Mouse (Mus musculus) E14TG2a.4 (cell line): ENCODE measurements at regions not wholly inside any gene's neighbourhood (a gene's known extent, or its start where the extent isn't known, plus 50 kb on each side); places are given as distances from the start of the nearest gene placed in this dataset.

Experiments
- H3K27me3 ChIP-seq: 2 replicates; pipeline ENCODE4 v1.6.1; 2014; ENCODE audit warnings: low read length, control low read depth; ENCODE audit not compliant: insufficient read depth
- H3K36me3 ChIP-seq: 2 replicates; pipeline ENCODE4 v1.6.1; 2014; ENCODE audit warnings: low read length, control low read depth; ENCODE audit not compliant: insufficient read depth
- H3K4me1 ChIP-seq: replicated peaks from 2 replicates; pipeline ENCODE4 v1.6.1; 2014; ENCODE audit warnings: low read depth, low read length, control low read depth
- H3K4me3 ChIP-seq: replicated peaks from 2 replicates; pipeline ENCODE4 v1.5.1; 2014; ENCODE audit warnings: mild to moderate bottlenecking, low read length
- H3K9me3 ChIP-seq: 2 replicates; pipeline ENCODE4 v1.6.1; 2014; ENCODE audit warnings: low read length, control low read depth
- CTCF ChIP-seq: conservative IDR thresholded peaks from 2 replicates; pipeline ENCODE4 v1.5.1; 2014; ENCODE audit warnings: low read length
- NANOG ChIP-seq: IDR thresholded peaks from 2 replicates; pipeline ENCODE4 v1.6.1; 2014; ENCODE audit warnings: borderline replicate concordance, low read length, mixed read lengths
- POU5F1 ChIP-seq: IDR thresholded peaks from 2 replicates; pipeline ENCODE4 v1.6.1; 2014; ENCODE audit warnings: low read length, borderline replicate concordance

DNA sequence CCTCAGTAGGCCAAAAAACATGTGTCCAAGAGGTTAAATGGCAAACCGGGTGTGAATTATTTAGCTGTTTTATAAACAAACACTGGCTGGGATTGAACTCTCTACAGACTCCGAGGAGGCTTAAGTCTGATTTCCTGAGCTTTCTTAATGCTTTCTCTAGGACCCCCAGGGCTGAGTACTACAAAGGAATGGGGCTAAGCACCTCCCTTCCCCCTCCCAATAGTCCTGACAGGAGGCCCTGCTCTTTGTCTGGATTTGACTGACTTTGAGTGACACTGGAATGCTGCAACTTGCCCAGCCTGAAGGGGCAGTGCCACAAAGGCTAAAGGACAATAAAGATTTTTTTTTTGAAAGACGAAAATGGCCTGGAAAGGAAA lies 647.1 kb downstream of the Adgrl2 start:
- Histone ChIP-seq H3K4me3 (no peak overlapping the region), H3K27me3 (no peaks in the 10 kb centered on the region), H3K9me3 (peaks cover 20% of the 10 kb centered on the region), H3K4me1 (peaks cover 22% of the 10 kb centered on the region), H3K36me3 (no peaks in the 10 kb centered on the region)
- no peak for TF ChIP-seq CTCF

GRCm38 (mm10) chr3:148339258-148339657 lies 651.1 kb downstream of the Adgrl2 start:
- H3K4me3 ChIP-seq = no peak overlapping the region
- no peaks in the 10 kb centered on the region for H3K9me3 ChIP-seq
- no peaks in the 10 kb centered on the region for H3K36me3 ChIP-seq
- peaks cover 3% of the 10 kb centered on the region; the same call in 1 of the 2 replicates for H3K27me3 ChIP-seq
- peaks cover 22% of the 10 kb centered on the region for H3K4me1 ChIP-seq
- TF ChIP-seq CTCF (no peak), NANOG (no peak), POU5F1 (no peak)

- Histone ChIP-seq H3K36me3 (no peaks in the 10 kb centered on the region), H3K4me3 (no peak overlapping the region), H3K9me3 (no peaks in the 10 kb centered on the region)
Observed at GRCm38 (mm10) chr3:148336640-148337039, 653.7 kb downstream of the Adgrl2 start.

DNA sequence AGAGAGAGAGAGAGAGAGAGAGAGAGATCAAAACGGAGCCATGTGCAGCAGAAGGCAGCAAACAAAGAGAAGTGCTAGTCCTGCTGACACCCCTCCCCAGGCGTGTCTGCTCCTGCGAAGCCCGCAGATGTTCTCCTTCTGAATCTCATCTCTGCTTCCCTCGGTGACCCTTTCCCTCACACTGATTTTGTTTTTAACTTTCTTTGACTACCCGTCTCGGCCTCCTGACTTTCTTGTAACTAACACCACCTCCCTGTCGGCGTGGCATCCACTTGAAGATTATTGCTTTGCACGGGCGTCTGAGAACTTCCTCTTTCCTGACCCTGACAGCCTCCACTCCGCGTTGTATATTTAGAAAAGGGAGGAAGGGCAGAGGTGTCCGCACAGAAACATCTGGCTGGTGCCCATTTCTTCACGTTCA lies 654.3 kb downstream of the Adgrl2 start:
- Histone ChIP-seq H3K27me3 (peaks cover 3% of the 10 kb centered on the region; the same call in 1 of the 2 replicates), H3K4me3 (no peak overlapping the region), H3K36me3 (no peaks in the 10 kb centered on the region), H3K9me3 (no peaks in the 10 kb centered on the region), H3K4me1 (no peaks in the 10 kb centered on the region; the same call in none of the 2 replicates)
- TF ChIP-seq CTCF (no peak), POU5F1 (no peak), NANOG (no peak)

More at GRCm38 (mm10) chr3:148336640-148337039, 653.7 kb downstream of the Adgrl2 start:
- Histone ChIP-seq H3K4me1 (no peaks in the 10 kb centered on the region; the same call in none of the 2 replicates), H3K27me3 (peaks cover 3% of the 10 kb centered on the region; the same call in 1 of the 2 replicates)
- TF ChIP-seq NANOG = no peak
- TF ChIP-seq POU5F1 = no peak
- TF ChIP-seq CTCF = no peak

DNA sequence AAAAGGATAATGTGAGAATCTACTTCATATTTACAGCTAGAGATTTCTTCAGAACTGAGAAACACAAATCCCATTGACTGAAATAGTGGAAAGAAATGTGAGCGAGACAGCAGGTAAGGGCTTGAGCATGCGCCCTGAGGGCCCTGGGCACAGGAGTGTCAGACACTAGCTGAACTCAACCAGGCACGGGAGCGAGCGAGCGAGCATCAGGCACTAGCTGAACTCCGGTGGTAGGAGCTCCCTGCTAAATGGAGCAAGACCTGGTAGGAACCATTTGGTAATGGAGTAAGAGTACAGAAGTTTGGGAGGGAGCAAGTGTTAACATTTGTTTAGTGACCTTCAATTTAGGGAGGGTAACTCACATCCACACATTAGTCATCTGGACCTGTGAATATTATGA lies 654.7 kb downstream of the Adgrl2 start:
- no peak overlapping the region for H3K4me3 ChIP-seq
- no peaks in the 10 kb centered on the region for H3K9me3 ChIP-seq
- no peaks in the 10 kb centered on the region for H3K36me3 ChIP-seq
- no peaks in the 10 kb centered on the region; the same call in none of the 2 replicates for H3K4me1 ChIP-seq
- peaks cover 3% of the 10 kb centered on the region; the same call in 1 of the 2 replicates for H3K27me3 ChIP-seq
- TF ChIP-seq NANOG = no peak
- no peak for TF ChIP-seq POU5F1
- no peak for TF ChIP-seq CTCF

- no peaks in the 10 kb centered on the region for H3K36me3 ChIP-seq
- no peaks in the 10 kb centered on the region for H3K27me3 ChIP-seq
- no peak overlapping the region for H3K4me3 ChIP-seq
- H3K9me3 ChIP-seq = no peaks in the 10 kb centered on the region
- no peak for TF ChIP-seq NANOG
- TF ChIP-seq POU5F1 = no peak
- TF ChIP-seq CTCF = no peak
- no peaks in the 10 kb centered on the region for H3K4me1 ChIP-seq
Observed at GRCm38 (mm10) chr3:148324911-148325621, 665.3 kb downstream of the Adgrl2 start.

DNA sequence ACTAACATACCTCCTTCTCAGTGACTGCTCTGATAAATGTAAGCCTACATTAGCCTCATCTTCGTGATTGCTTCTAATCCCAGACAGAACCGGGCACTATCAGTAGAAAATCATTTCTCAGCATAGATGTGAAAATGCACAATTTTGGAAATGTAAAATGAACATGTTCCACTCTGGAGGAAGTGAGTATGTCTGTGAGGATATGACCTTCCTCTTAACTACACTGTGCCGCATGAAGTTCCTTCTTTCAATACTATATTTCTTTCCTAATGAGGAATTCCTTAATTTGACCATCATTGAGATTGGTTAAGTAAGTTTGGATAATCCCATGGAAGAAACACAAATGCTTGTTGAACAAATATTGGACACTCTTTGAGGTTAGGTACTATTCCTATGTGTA lies 668.5 kb downstream of the Adgrl2 start:
- no peak for TF ChIP-seq NANOG
- H3K4me3 ChIP-seq = no peak overlapping the region
- no peaks in the 10 kb centered on the region for H3K4me1 ChIP-seq
- no peaks in the 10 kb centered on the region for H3K27me3 ChIP-seq
- H3K36me3 ChIP-seq = no peaks in the 10 kb centered on the region
- H3K9me3 ChIP-seq = no peaks in the 10 kb centered on the region

- H3K9me3 ChIP-seq = no peaks in the 10 kb centered on the region
- TF ChIP-seq NANOG = no peak
- no peak for TF ChIP-seq CTCF
- no peak for TF ChIP-seq POU5F1
- H3K36me3 ChIP-seq = no peaks in the 10 kb centered on the region
- no peak overlapping the region for H3K4me3 ChIP-seq
- no peaks in the 10 kb centered on the region for H3K27me3 ChIP-seq
- H3K4me1 ChIP-seq = no peaks in the 10 kb centered on the region
Observed at GRCm38 (mm10) chr3:148316198-148316597, 674.2 kb downstream of the Adgrl2 start.

- H3K4me1 ChIP-seq = no peaks in the 10 kb centered on the region
- TF ChIP-seq POU5F1 (no peak), CTCF (no peak), NANOG (no peak)
- no peaks in the 10 kb centered on the region for H3K36me3 ChIP-seq
- H3K4me3 ChIP-seq = no peak overlapping the region
- no peaks in the 10 kb centered on the region for H3K27me3 ChIP-seq
- H3K9me3 ChIP-seq = no peaks in the 10 kb centered on the region
Observed at GRCm38 (mm10) chr3:148315286-148315685, 675.1 kb downstream of the Adgrl2 start.
